Mouse (Mus musculus) heart, postnatal 36 days (tissue): ENCODE results near the gene Grip1. TPM values are rescaled to one million over a fixed set of nuclear protein-coding genes. Genes with fewer than 3 reads are reported as not detected.

Experiments used
- DNase-seq, 2 experiments: peaks; one replicate each; pipeline ENCODE4 v3.0.0; 2021 to 2022
- intact Hi-C: fragments of 180-260 bp; cut with DNase I; formaldehyde crosslinking; loops from one replicate; pipeline ENCODE4 v1.15.1; 2025
- total RNA-seq, 2 experiments: library from RNA; stranded (reverse); gene quantifications; 2 replicates each; pipeline ENCODE4 v1.2.3; 2021

Grip1 gene
- total RNA-seq, 2 experiments from 2014 or later: 0.42 to 0.43 TPM

- DNase-seq: no peak
- intact Hi-C loops: no loop called here
Observed at GRCm38 (mm10) chr10:120026437-120026836, 572.8 kb downstream of the Grip1 start.

GRCm38 (mm10) chr10:120030901-120031300 lies 577.3 kb downstream of the Grip1 start:
- no peak for DNase-seq
- intact Hi-C loops: no loop called here

- no peak for DNase-seq
- intact Hi-C loops: no loop called here
Observed at GRCm38 (mm10) chr10:120031316-120031715, 577.7 kb downstream of the Grip1 start.

GRCm38 (mm10) chr10:120033866-120034265 lies 580.2 kb downstream of the Grip1 start:
- intact Hi-C loops: no loop called here
- no peak for DNase-seq

GRCm38 (mm10) chr10:120035211-120035733 lies 581.6 kb downstream of the Grip1 start:
- intact Hi-C loops: no loop called here
- no peak for DNase-seq

GRCm38 (mm10) chr10:120035824-120036223 lies 582.2 kb downstream of the Grip1 start:
- intact Hi-C loops: no loop called here
- no peak for DNase-seq

- intact Hi-C loops: no loop called here
- DNase-seq: no peak
Observed at GRCm38 (mm10) chr10:120038194-120038593, 584.6 kb downstream of the Grip1 start.

GRCm38 (mm10) chr10:120044237-120044636 lies 590.6 kb downstream of the Grip1 start:
- DNase-seq: no peak
- intact Hi-C loops: no loop called here

- no peak for DNase-seq
- intact Hi-C loops: no loop called here
Observed at GRCm38 (mm10) chr10:120044714-120045234, 591.1 kb downstream of the Grip1 start.

- no peak for DNase-seq
- intact Hi-C loops: loop anchor here (5.0 kb wide), 1 partner anchor 258 kb away; no protein-coding TSS in a partner anchor
Observed at GRCm38 (mm10) chr10:120060579-120061237, 607.1 kb downstream of the Grip1 start.

GRCm38 (mm10) chr10:120061238-120062130 lies 607.9 kb downstream of the Grip1 start:
- intact Hi-C loops: loop anchor here (5.0 kb wide), 1 partner anchor 259 kb away; no protein-coding TSS in a partner anchor
- DNase-seq: no peak

GRCm38 (mm10) chr10:120064424-120064823 lies 610.8 kb downstream of the Grip1 start:
- intact Hi-C loops: loop anchor here (1.0 to 5.0 kb wide), 2 partner anchors 61 to 262 kb away; no protein-coding TSS in a partner anchor
- DNase-seq: peak; percentile 34 to 64

GRCm38 (mm10) chr10:120066319-120066718 lies 612.7 kb downstream of the Grip1 start:
- DNase-seq: no peak
- intact Hi-C loops: no loop called here

- intact Hi-C loops: no loop called here
- no peak for DNase-seq
Observed at GRCm38 (mm10) chr10:120077850-120078249, 624.2 kb downstream of the Grip1 start.

GRCm38 (mm10) chr10:120092548-120092947 lies 638.9 kb downstream of the Grip1 start:
- DNase-seq: no peak
- intact Hi-C loops: no loop called here

GRCm38 (mm10) chr10:120095136-120095535 lies 641.5 kb downstream of the Grip1 start:
- intact Hi-C loops: no loop called here
- no peak for DNase-seq

- no peak for DNase-seq
- intact Hi-C loops: no loop called here
Observed at GRCm38 (mm10) chr10:120095716-120096115, 642.1 kb downstream of the Grip1 start.

- intact Hi-C loops: no loop called here
- no peak for DNase-seq
Observed at GRCm38 (mm10) chr10:120097564-120097963, 643.9 kb downstream of the Grip1 start.

- DNase-seq: no peak
- intact Hi-C loops: no loop called here
Observed at GRCm38 (mm10) chr10:120100806-120101205, 647.2 kb downstream of the Grip1 start.

GRCm38 (mm10) chr10:120111691-120112319 lies 658.2 kb downstream of the Grip1 start:
- no peak for DNase-seq
- intact Hi-C loops: loop anchor here (5.0 kb wide), 2 partner anchors 95 to 310 kb away; no protein-coding TSS in a partner anchor
